Mouse (Mus musculus): ENCODE data around the gene Bdh1. TPM values are rescaled to one million over a fixed set of nuclear protein-coding genes. Genes with fewer than 3 reads are reported as not detected.

The Bdh1 gene
- polyA plus RNA-seq, 1 experiment from 2014 or later, result 124 TPM

Other genes with a start within 250 kb of the Bdh1 start
- gene Acap2, start 221.0 kb upstream of the Bdh1 start, polyA plus RNA-seq (2015; fragmentation: Nextera tagmentation; extraction: Ambion mirVana), result 8.9 and 11.3 TPM in 2 replicates
- 90.3 and 92.0 TPM in 2 replicates for gene Ppp1r2, start 147.0 kb upstream of the Bdh1 start, polyA plus RNA-seq (2015; fragmentation: Nextera tagmentation; extraction: Ambion mirVana)
- 83.5 and 89.1 TPM in 2 replicates for gene Apod, start 107.5 kb upstream of the Bdh1 start, polyA plus RNA-seq (2015; fragmentation: Nextera tagmentation; extraction: Ambion mirVana)
- gene Dlg1, start 241.2 kb downstream of the Bdh1 start, polyA plus RNA-seq (2015; fragmentation: Nextera tagmentation; extraction: Ambion mirVana), result 13.8 and 14.9 TPM in 2 replicates

Data from midbrain, embryonic 16.5 days (tissue).